Mouse (Mus musculus): ENCODE results near the gene Trpv6. TPM values are rescaled to one million over a fixed set of nuclear protein-coding genes. Genes with fewer than 3 reads are reported as not detected.

The Trpv6 gene
- polyA plus RNA-seq, 2 experiments: 0.74 to 1.2 TPM

DNA sequence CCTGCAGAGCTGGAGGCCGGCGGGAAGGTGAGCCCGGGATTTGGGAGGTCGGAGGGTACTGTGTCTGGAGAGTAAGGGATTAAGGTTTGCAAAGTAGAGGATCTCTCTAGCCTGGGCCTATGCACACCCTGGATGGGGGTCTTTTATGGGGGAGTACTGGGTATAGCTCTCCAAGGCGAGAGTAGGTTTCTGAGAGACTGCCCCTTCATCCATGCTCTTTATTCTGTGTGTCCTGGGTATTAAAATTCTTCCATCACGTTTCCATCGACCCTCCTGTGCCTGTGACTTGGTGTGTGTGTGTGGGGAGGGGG is 30.5 kb downstream of the Trpv6 start:
- peak overlapping the region; percentile 81 for H3K9ac ChIP-seq (ENCODE audit: low read depth, low read length, severe bottlenecking)
- peak overlapping the region; percentile 87; the same call in 1 of the 2 replicates for H3K27ac ChIP-seq (replicated peaks; ENCODE audit: low read depth, low read length)
- H3K4me1 ChIP-seq (ENCODE audit: control insufficient read depth, insufficient read depth, low read length): peaks cover 6% of the 10 kb centered on the region; the same call in 1 of the 2 replicates
- no peaks in the 10 kb centered on the region for H3K36me3 ChIP-seq (ENCODE audit: control insufficient read depth, insufficient read depth, low read length)
- H3K4me2 ChIP-seq (replicated peaks; ENCODE audit: low read depth, low read length, severe bottlenecking): peak overlapping the region; percentile 93
- ATAC-seq (ENCODE audit: low FRiP score, low read depth): peak; percentile 17
- no peaks in the 10 kb centered on the region for H3K9me3 ChIP-seq (ENCODE audit: control insufficient read depth, low read length)
- no peak for TF ChIP-seq POLR2A (IDR thresholded peaks at IDR 0.05; ENCODE audit: borderline replicate concordance, extremely low read depth, insufficient read depth, insufficient read length)
- DNase-seq (ENCODE audit: low spot score): no peak
- H3K27me3 ChIP-seq (ENCODE audit: control insufficient read depth, insufficient read depth, low read length): no peaks in the 10 kb centered on the region
- WGBS: 2% methylated on average over 7 of the region's 7 CpGs
- H3K4me3 ChIP-seq (replicated peaks; ENCODE audit: low read length): peak overlapping the region; percentile 69

- under 1% methylated on average over 50 of the region's 68 CpGs for WGBS
- H3K27me3 ChIP-seq (ENCODE audit: control insufficient read depth, insufficient read depth, low read length): no peaks in the 10 kb centered on the region
- peak; percentile 80 for DNase-seq (ENCODE audit: low spot score)
- peak within 1 kb of the TSS; percentile 69 for H3K4me3 ChIP-seq (replicated peaks; ENCODE audit: low read length)
- H3K4me1 ChIP-seq (ENCODE audit: control insufficient read depth, insufficient read depth, low read length): peaks cover 6% of the 10 kb centered on the region; the same call in 1 of the 2 replicates
- H3K27ac ChIP-seq (replicated peaks; ENCODE audit: low read depth, low read length): peak within 1 kb of the TSS; percentile 87
- peak within 1 kb of the TSS; percentile 93 for H3K4me2 ChIP-seq (replicated peaks; ENCODE audit: low read depth, low read length, severe bottlenecking)
- no peaks in the 10 kb centered on the region for H3K9me3 ChIP-seq (ENCODE audit: control insufficient read depth, low read length)
- peak; percentile 54; the same call in 1 of the 2 replicates for TF ChIP-seq POLR2A (IDR thresholded peaks at IDR 0.05; ENCODE audit: borderline replicate concordance, extremely low read depth, insufficient read depth, insufficient read length)
- H3K9ac ChIP-seq (ENCODE audit: low read depth, low read length, severe bottlenecking): peak within 1 kb of the TSS; percentile 81
- ATAC-seq (ENCODE audit: low FRiP score, low read depth): peak; percentile 95
- no peaks in the 10 kb centered on the region for H3K36me3 ChIP-seq (ENCODE audit: control insufficient read depth, insufficient read depth, low read length)
Observed at GRCm38 (mm10) chr6:41605061-41605793, 31.0 kb downstream of the Trpv6 start, which contains the start of gene Ephb6. TSS of gene Ephb6 (plus strand) at chr6:41605482.

GRCm38 (mm10) chr6:41604401-41605050 is 31.7 kb downstream of the Trpv6 start:
- peak; percentile 88 for DNase-seq (ENCODE audit: low spot score)
- Histone ChIP-seq H3K4me3 (replicated peaks; ENCODE audit: low read length) (peak overlapping the region; percentile 69), H3K4me1 (ENCODE audit: control insufficient read depth, insufficient read depth, low read length) (peaks cover 6% of the 10 kb centered on the region; the same call in 1 of the 2 replicates), H3K27ac (replicated peaks; ENCODE audit: low read depth, low read length) (peak overlapping the region; percentile 87), H3K27me3 (ENCODE audit: control insufficient read depth, insufficient read depth, low read length) (no peaks in the 10 kb centered on the region), H3K36me3 (ENCODE audit: control insufficient read depth, insufficient read depth, low read length) (no peaks in the 10 kb centered on the region), H3K4me2 (replicated peaks; ENCODE audit: low read depth, low read length, severe bottlenecking) (peak overlapping the region; percentile 93), H3K9me3 (ENCODE audit: control insufficient read depth, low read length) (no peaks in the 10 kb centered on the region), H3K9ac (ENCODE audit: low read depth, low read length, severe bottlenecking) (peak overlapping the region; percentile 81)
- ATAC-seq (ENCODE audit: low FRiP score, low read depth): peak; percentile 74
- WGBS: 1% methylated on average over 23 of the region's 23 CpGs
- 0 out of 2 replicates have a peak, but pooled peaks have one; percentile 40 for TF ChIP-seq POLR2A (IDR thresholded peaks at IDR 0.05; ENCODE audit: borderline replicate concordance, extremely low read depth, insufficient read depth, insufficient read length)

DNA sequence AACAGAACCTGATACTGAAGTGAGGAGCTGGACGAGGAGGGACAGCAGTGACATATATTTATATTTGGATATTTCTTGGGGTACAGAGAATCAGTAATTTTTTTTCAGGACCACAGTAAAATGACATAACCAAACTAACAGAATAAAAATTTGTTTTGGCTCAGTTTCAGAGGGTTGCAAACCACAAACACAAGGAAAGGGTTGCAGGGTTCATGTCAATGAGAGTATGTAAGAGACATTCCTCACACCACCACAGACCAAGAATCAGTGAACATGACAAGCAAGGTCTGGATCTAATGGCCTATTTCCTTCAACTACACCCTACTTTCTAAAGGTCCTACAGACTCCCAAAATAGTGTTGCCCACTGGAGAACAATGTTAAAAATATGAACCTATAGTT is 54.0 kb downstream of the Trpv6 start:
- DNase-seq (ENCODE audit: low spot score) (no peak), ATAC-seq (ENCODE audit: low FRiP score, low read depth) (no peak)
- Histone ChIP-seq H3K4me3 (replicated peaks; ENCODE audit: low read length) (no peak overlapping the region), H3K36me3 (ENCODE audit: control insufficient read depth, insufficient read depth, low read length) (no peaks in the 10 kb centered on the region), H3K27me3 (ENCODE audit: control insufficient read depth, insufficient read depth, low read length) (no peaks in the 10 kb centered on the region), H3K4me1 (ENCODE audit: control insufficient read depth, insufficient read depth, low read length) (no peaks in the 10 kb centered on the region), H3K27ac (replicated peaks; ENCODE audit: low read depth, low read length) (no peak overlapping the region), H3K9ac (ENCODE audit: low read depth, low read length, severe bottlenecking) (no peak overlapping the region), H3K9me3 (ENCODE audit: control insufficient read depth, low read length) (no peaks in the 10 kb centered on the region), H3K4me2 (replicated peaks; ENCODE audit: low read depth, low read length, severe bottlenecking) (no peak overlapping the region)
- no peak for TF ChIP-seq POLR2A (IDR thresholded peaks at IDR 0.05; ENCODE audit: borderline replicate concordance, extremely low read depth, insufficient read depth, insufficient read length)
- WGBS: 78% methylated on average over 1 of the region's 1 CpGs

DNA sequence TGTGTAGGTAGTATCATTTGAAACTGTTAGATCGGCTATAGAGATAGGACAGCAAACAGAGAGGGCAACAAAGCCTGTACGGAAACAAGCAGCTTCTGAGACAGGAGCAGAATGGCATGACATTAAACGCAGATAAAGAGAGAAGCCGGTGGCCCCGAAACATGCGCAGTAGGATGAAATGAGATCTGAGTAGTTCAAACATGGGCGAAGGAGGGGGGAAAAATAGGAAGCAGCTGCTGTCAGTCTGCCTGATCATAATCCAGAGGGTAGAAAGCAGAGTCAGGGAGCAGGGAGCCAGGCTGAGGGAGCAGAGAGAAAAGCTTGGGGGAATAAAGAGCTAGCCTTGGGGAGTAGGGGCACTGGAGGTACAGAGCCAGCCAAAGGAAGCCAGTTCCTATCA is 54.9 kb downstream of the Trpv6 start:
- Histone ChIP-seq H3K36me3 (ENCODE audit: control insufficient read depth, insufficient read depth, low read length) (no peaks in the 10 kb centered on the region), H3K4me3 (replicated peaks; ENCODE audit: low read length) (no peak overlapping the region), H3K4me1 (ENCODE audit: control insufficient read depth, insufficient read depth, low read length) (no peaks in the 10 kb centered on the region), H3K9ac (ENCODE audit: low read depth, low read length, severe bottlenecking) (no peak overlapping the region), H3K27ac (replicated peaks; ENCODE audit: low read depth, low read length) (no peak overlapping the region), H3K4me2 (replicated peaks; ENCODE audit: low read depth, low read length, severe bottlenecking) (no peak overlapping the region), H3K9me3 (ENCODE audit: control insufficient read depth, low read length) (no peaks in the 10 kb centered on the region), H3K27me3 (ENCODE audit: control insufficient read depth, insufficient read depth, low read length) (no peaks in the 10 kb centered on the region)
- no peak for TF ChIP-seq POLR2A (IDR thresholded peaks at IDR 0.05; ENCODE audit: borderline replicate concordance, extremely low read depth, insufficient read depth, insufficient read length)
- ATAC-seq (ENCODE audit: low FRiP score, low read depth) (peak; percentile 37; the same call in 1 of the 2 replicates), DNase-seq (ENCODE audit: low spot score) (peak; percentile 16)
- 62% methylated on average over 7 of the region's 7 CpGs for WGBS

All from limb, embryonic 14.5 days (tissue).